Mouse (Mus musculus): ENCODE results near the gene Trim8. TPM values are rescaled to one million over a fixed set of nuclear protein-coding genes. Genes with fewer than 3 reads are reported as not detected.

Gene Trim8
- polyA plus RNA-seq, 1 experiment from 2014 or later: 30.5 TPM

- Histone ChIP-seq H3K4me1 (replicated peaks; ENCODE audit: insufficient read depth, low read length) (peaks cover 70% of the 10 kb centered on the region), H3K27me3 (ENCODE audit: insufficient read depth, low read length) (no peaks in the 10 kb centered on the region), H3K9ac (ENCODE audit: low read depth, low read length) (no peak overlapping the region), H3K4me3 (replicated peaks; ENCODE audit: low read depth, low read length) (no peak overlapping the region), H3K36me3 (ENCODE audit: insufficient read depth, low read length) (peaks cover 4% of the 10 kb centered on the region; the same call in 1 of the 2 replicates), H3K9me3 (replicated peaks; ENCODE audit: low read length) (no peaks in the 10 kb centered on the region), H3K4me2 (ENCODE audit: low read length) (0 out of 2 replicates have a peak overlapping the region, but pooled peaks have one; percentile 25), H3K27ac (peak overlapping the region; percentile 96)
- WGBS: 76% methylated on average over 8 of the region's 8 CpGs
- ATAC-seq (replicated peaks; ENCODE audit: low FRiP score, low read depth): no peak
- DNase-seq (ENCODE audit: low spot score): no peak
- TF ChIP-seq CTCF (IDR thresholded peaks at IDR 0.05; ENCODE audit: low read depth): no peak
These were observed 45.9 kb upstream of the Trim8 start for GRCm38 (mm10) chr19:46455556-46455955.

- Histone ChIP-seq H3K27ac (peak overlapping the region; percentile 96), H3K9ac (ENCODE audit: low read depth, low read length) (no peak overlapping the region), H3K4me1 (replicated peaks; ENCODE audit: insufficient read depth, low read length) (peaks cover 70% of the 10 kb centered on the region), H3K4me3 (replicated peaks; ENCODE audit: low read depth, low read length) (no peak overlapping the region), H3K4me2 (ENCODE audit: low read length) (no peak overlapping the region), H3K36me3 (ENCODE audit: insufficient read depth, low read length) (peaks cover 4% of the 10 kb centered on the region; the same call in 1 of the 2 replicates), H3K27me3 (ENCODE audit: insufficient read depth, low read length) (no peaks in the 10 kb centered on the region), H3K9me3 (replicated peaks; ENCODE audit: low read length) (no peaks in the 10 kb centered on the region)
- WGBS: 77% methylated on average over 5 of the region's 5 CpGs
- no peak for ATAC-seq (replicated peaks; ENCODE audit: low FRiP score, low read depth)
- no peak for DNase-seq (ENCODE audit: low spot score)
- no peak for TF ChIP-seq CTCF (IDR thresholded peaks at IDR 0.05; ENCODE audit: low read depth)
These were observed 45.3 kb upstream of the Trim8 start for GRCm38 (mm10) chr19:46456018-46456735.

- H3K4me2 ChIP-seq (ENCODE audit: low read length): no peak overlapping the region
- DNase-seq (ENCODE audit: low spot score) (no peak), ATAC-seq (replicated peaks; ENCODE audit: low FRiP score, low read depth) (no peak)
- H3K36me3 ChIP-seq (ENCODE audit: insufficient read depth, low read length): peaks cover 7% of the 10 kb centered on the region; the same call in 1 of the 2 replicates
- H3K4me1 ChIP-seq (replicated peaks; ENCODE audit: insufficient read depth, low read length): peaks cover 68% of the 10 kb centered on the region
- peak overlapping the region; percentile 55; the same call in 1 of the 2 replicates for H3K27ac ChIP-seq
- WGBS: 51% methylated on average over 5 of the region's 5 CpGs
- H3K9me3 ChIP-seq (replicated peaks; ENCODE audit: low read length): no peaks in the 10 kb centered on the region
- no peak overlapping the region for H3K4me3 ChIP-seq (replicated peaks; ENCODE audit: low read depth, low read length)
- TF ChIP-seq CTCF (IDR thresholded peaks at IDR 0.05; ENCODE audit: low read depth): no peak
- no peak overlapping the region for H3K9ac ChIP-seq (ENCODE audit: low read depth, low read length)
- H3K27me3 ChIP-seq (ENCODE audit: insufficient read depth, low read length): no peaks in the 10 kb centered on the region
These were observed 43.7 kb upstream of the Trim8 start for GRCm38 (mm10) chr19:46457798-46458197.

- no peak for TF ChIP-seq CTCF (IDR thresholded peaks at IDR 0.05; ENCODE audit: low read depth)
- DNase-seq (ENCODE audit: low spot score) (no peak), ATAC-seq (replicated peaks; ENCODE audit: low FRiP score, low read depth) (no peak)
- Histone ChIP-seq H3K4me3 (replicated peaks; ENCODE audit: low read depth, low read length) (no peak overlapping the region), H3K36me3 (ENCODE audit: insufficient read depth, low read length) (peaks cover 7% of the 10 kb centered on the region; the same call in 1 of the 2 replicates), H3K4me2 (ENCODE audit: low read length) (no peak overlapping the region), H3K9ac (ENCODE audit: low read depth, low read length) (no peak overlapping the region), H3K9me3 (replicated peaks; ENCODE audit: low read length) (no peaks in the 10 kb centered on the region), H3K27ac (peak overlapping the region; percentile 58), H3K27me3 (ENCODE audit: insufficient read depth, low read length) (no peaks in the 10 kb centered on the region), H3K4me1 (replicated peaks; ENCODE audit: insufficient read depth, low read length) (peaks cover 53% of the 10 kb centered on the region)
- 41% methylated on average over 10 of the region's 10 CpGs for WGBS
These were observed 42.2 kb upstream of the Trim8 start for GRCm38 (mm10) chr19:46459256-46459655.

- H3K36me3 ChIP-seq (ENCODE audit: insufficient read depth, low read length): peaks cover 7% of the 10 kb centered on the region; the same call in 1 of the 2 replicates
- WGBS: 70% methylated on average over 2 of the region's 2 CpGs
These were observed 41.6 kb upstream of the Trim8 start for GRCm38 (mm10) chr19:46459889-46460288.

GRCm38 (mm10) chr19:46462574-46462973 lies 38.9 kb upstream of the Trim8 start:
- Histone ChIP-seq H3K4me1 (replicated peaks; ENCODE audit: insufficient read depth, low read length) (peaks cover 29% of the 10 kb centered on the region), H3K4me3 (replicated peaks; ENCODE audit: low read depth, low read length) (no peak overlapping the region), H3K9me3 (replicated peaks; ENCODE audit: low read length) (no peaks in the 10 kb centered on the region), H3K9ac (ENCODE audit: low read depth, low read length) (no peak overlapping the region), H3K4me2 (ENCODE audit: low read length) (no peak overlapping the region), H3K27me3 (ENCODE audit: insufficient read depth, low read length) (no peaks in the 10 kb centered on the region), H3K36me3 (ENCODE audit: insufficient read depth, low read length) (peaks cover 3% of the 10 kb centered on the region; the same call in 1 of the 2 replicates), H3K27ac (peak overlapping the region; percentile 31; the same call in 1 of the 2 replicates)
- 22% methylated on average over 3 of the region's 3 CpGs for WGBS
- DNase-seq (ENCODE audit: low spot score): peak; percentile 55
- ATAC-seq (replicated peaks; ENCODE audit: low FRiP score, low read depth): 0 out of 2 replicates have a peak, but pooled peaks have one; percentile 21
- TF ChIP-seq CTCF (IDR thresholded peaks at IDR 0.05; ENCODE audit: low read depth): no peak

More at GRCm38 (mm10) chr19:46459889-46460288, 41.6 kb upstream of the Trim8 start:
- Histone ChIP-seq H3K27me3 (ENCODE audit: insufficient read depth, low read length) (no peaks in the 10 kb centered on the region), H3K4me1 (replicated peaks; ENCODE audit: insufficient read depth, low read length) (peaks cover 47% of the 10 kb centered on the region), H3K27ac (peak overlapping the region; percentile 58; the same call in 1 of the 2 replicates), H3K4me2 (ENCODE audit: low read length) (no peak overlapping the region), H3K9me3 (replicated peaks; ENCODE audit: low read length) (no peaks in the 10 kb centered on the region), H3K4me3 (replicated peaks; ENCODE audit: low read depth, low read length) (no peak overlapping the region), H3K9ac (ENCODE audit: low read depth, low read length) (no peak overlapping the region)
- no peak for DNase-seq (ENCODE audit: low spot score)
- TF ChIP-seq CTCF (IDR thresholded peaks at IDR 0.05; ENCODE audit: low read depth): no peak
- 0 out of 2 replicates have a peak, but pooled peaks have one; percentile 41 for ATAC-seq (replicated peaks; ENCODE audit: low FRiP score, low read depth)
